Mouse (Mus musculus) liver, embryonic 14.5 days (tissue): Measurements from ENCODE around the gene Apom. TPM values are rescaled to one million over a fixed set of nuclear protein-coding genes. Genes with fewer than 3 reads are reported as not detected.

Experiments
- ATAC-seq: fragments of 200-750 bp; cut with Nextera tagmentation; 2 replicates; pipeline ENCODE4 v1.8.0; 2017; ENCODE audit warnings: moderate number of reproducible peaks, mild to moderate bottlenecking, moderate library complexity; ENCODE audit not compliant: insufficient read depth
- DNase-seq, 3 experiments: peaks; one replicate each; pipeline ENCODE4 v3.0.0-alpha.2; 2012 to 2013; ENCODE audit warnings: low read depth in 3 of 3, low spot score in 3 of 3
- H3K27ac ChIP-seq: fragments of 300-500 bp; sonication (generic); 2 replicates; pipeline ENCODE4 v1.5.1; 2014; ENCODE audit warnings: moderate library complexity, mild to moderate bottlenecking, control low read depth, inconsistent platforms
- H3K27me3 ChIP-seq: fragments of 300-500 bp; sonication (generic); 2 replicates; pipeline ENCODE4 v1.6.1; 2014; ENCODE audit warnings: mild to moderate bottlenecking, low read length, moderate library complexity; ENCODE audit not compliant: control insufficient read depth, insufficient read depth
- H3K36me3 ChIP-seq: fragments of 300-500 bp; sonication (generic); replicated peaks from 2 replicates; pipeline ENCODE4 v1.6.1; 2014; ENCODE audit warnings: low read depth; ENCODE audit not compliant: control insufficient read depth, insufficient read depth
- H3K4me1 ChIP-seq, 2 experiments: fragments of 200-500 bp in 1 of 2; fragments of 300-500 bp in 1 of 2; sonication (generic) in 1 of 2; replicated peaks; 2 replicates each; pipeline ENCODE4 v1.6.1; 2012 to 2014; ENCODE audit warnings: antibody characterized with exemption in 1 of 2, inconsistent platforms in 1 of 2, low read length in 1 of 2; ENCODE audit not compliant: control insufficient read depth in 2 of 2, insufficient read depth in 2 of 2
- H3K4me2 ChIP-seq: fragments of 300-500 bp; sonication (generic); 2 replicates; pipeline ENCODE4 v1.6.1; 2014; ENCODE audit warnings: low read depth, mild to moderate bottlenecking, control low read depth, moderate library complexity
- H3K4me3 ChIP-seq, 2 experiments: fragments of 200-500 bp in 1 of 2; fragments of 300-500 bp in 1 of 2; sonication (generic) in 1 of 2; 2 replicates each; pipeline ENCODE4 v1.5.1; 2012 to 2014; ENCODE audit warnings: low read depth in 2 of 2, low read length in 2 of 2, mild to moderate bottlenecking in 2 of 2, control low read depth in 1 of 2, inconsistent platforms in 1 of 2, moderate library complexity in 1 of 2; ENCODE audit not compliant: insufficient read depth in 1 of 2
- H3K9ac ChIP-seq: fragments of 300-500 bp; sonication (generic); replicated peaks from 2 replicates; pipeline ENCODE4 v1.6.1; 2014; ENCODE audit warnings: mild to moderate bottlenecking, control low read depth, moderate library complexity
- H3K9me3 ChIP-seq: fragments of 300-500 bp; sonication (generic); 2 replicates; pipeline ENCODE4 v1.6.1; 2016; ENCODE audit warnings: low read length, mixed read lengths; ENCODE audit not compliant: control insufficient read depth
- CTCF ChIP-seq: IDR thresholded peaks from 2 replicates; pipeline ENCODE4 v1.5.1; 2016; ENCODE audit warnings: antibody characterized with exemption, low read depth, control low read depth
- EP300 ChIP-seq: IDR thresholded peaks from 2 replicates; pipeline ENCODE4 v1.6.1; 2016; ENCODE audit warnings: antibody characterized with exemption, low read depth
- WGBS: fragments of 180-500 bp; shearing (Covaris S2); extraction: QIAGEN DNeasy Blood & Tissue Kit; methylation state at CpG from one replicate; pipeline ENCODE4 v1.1.7; 2014; ENCODE audit not compliant: insufficient replicate concordance; 5-methylcytosine and 5-hydroxymethylcytosine counted together
- polyA plus RNA-seq, 2 experiments: library from polyadenylated mRNA; depleted of rRNA in 1 of 2; stranded (reverse) in 1 of 2; unstranded in 1 of 2; fragments of >200 nt; fragmentation: Nextera tagmentation in 1 of 2; extraction: Ambion mirVana in 1 of 2; gene quantifications; 2 replicates each; pipeline versions ENCODE4 v1.2.1 to v1.2.3; 2012 to 2014

Apom gene
- polyA plus RNA-seq, 2 experiments = 317 to 750 TPM

DNA sequence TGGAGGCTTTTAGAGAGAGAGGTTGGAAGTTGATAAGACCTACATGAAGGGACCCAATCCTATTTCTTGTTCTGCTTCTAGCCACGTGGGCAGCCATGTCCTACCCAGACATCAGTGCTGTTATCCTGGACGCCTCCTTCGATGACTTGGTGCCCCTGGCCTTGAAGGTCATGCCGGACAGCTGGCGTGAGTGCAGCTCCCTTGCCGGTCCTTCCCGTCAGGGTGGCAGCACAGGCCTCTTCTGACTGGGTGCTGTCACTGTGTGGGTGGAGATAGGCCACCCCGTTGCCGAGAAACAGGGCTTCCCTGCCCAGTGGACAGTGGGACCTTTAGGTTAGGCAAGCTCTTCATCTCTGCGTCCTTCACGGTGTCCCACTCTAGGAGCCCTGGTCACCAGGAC is 30.7 kb downstream of the Apom start:
- DNase-seq = no peak
- no peak overlapping the region for H3K9ac ChIP-seq
- WGBS = 83% methylated on average over 11 of the region's 11 CpGs
- no peaks in the 10 kb centered on the region for H3K9me3 ChIP-seq
- no peak overlapping the region for H3K4me3 ChIP-seq
- no peaks in the 10 kb centered on the region for H3K27me3 ChIP-seq
- H3K4me1 ChIP-seq = peaks cover 24 to 33% of the 10 kb centered on the region in 2 experiments
- H3K4me2 ChIP-seq = no peak overlapping the region
- no peak for ATAC-seq
- TF ChIP-seq CTCF (no peak), EP300 (no peak)
- no peak overlapping the region for H3K27ac ChIP-seq
- H3K36me3 ChIP-seq = peaks cover 34% of the 10 kb centered on the region

DNA sequence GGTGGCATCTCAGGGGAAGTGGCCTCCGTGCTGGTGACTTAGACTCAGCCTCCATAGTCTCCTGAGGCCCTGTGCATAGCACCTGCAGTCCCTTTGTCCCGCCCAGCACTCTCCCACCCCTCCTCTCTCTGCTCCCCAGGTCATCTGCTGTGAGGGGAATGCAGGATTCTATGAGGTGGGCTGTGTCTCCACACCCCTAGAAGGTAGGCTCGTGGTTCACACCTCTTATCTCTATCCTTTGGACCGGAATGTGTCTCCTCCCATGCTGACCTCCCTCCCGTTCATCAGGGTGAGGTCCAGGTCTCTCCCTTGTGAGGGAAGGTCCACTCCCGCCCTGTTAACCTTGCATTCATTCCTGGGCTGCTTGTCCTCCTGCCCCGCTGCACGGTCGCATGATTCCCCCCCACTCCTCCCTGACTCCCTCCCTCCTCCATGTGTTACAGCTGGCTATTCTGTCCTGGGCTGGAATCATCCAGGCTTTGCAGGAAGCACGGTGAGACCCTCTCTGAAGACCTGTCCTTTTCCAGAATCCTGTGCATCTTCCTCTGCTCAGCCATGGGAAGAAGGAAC is 31.6 kb downstream of the Apom start:
- Histone ChIP-seq H3K4me2 (no peak overlapping the region), H3K4me3 (no peak overlapping the region), H3K9me3 (no peaks in the 10 kb centered on the region), H3K4me1 (peaks cover 16 to 24% of the 10 kb centered on the region in 2 experiments), H3K27me3 (no peaks in the 10 kb centered on the region), H3K27ac (no peak overlapping the region), H3K36me3 (peaks cover 38% of the 10 kb centered on the region), H3K9ac (no peak overlapping the region)
- no peak for ATAC-seq
- 70% methylated on average over 10 of the region's 10 CpGs for WGBS
- TF ChIP-seq CTCF = no peak
- no peak for TF ChIP-seq EP300
- DNase-seq = no peak

GRCm38 (mm10) chr17:35097164-35097655 is 34.6 kb downstream of the Apom start:
- DNase-seq = no peak
- no peaks in the 10 kb centered on the region for H3K27me3 ChIP-seq
- no peaks in the 10 kb centered on the region for H3K4me1 ChIP-seq
- no peak overlapping the region for H3K9ac ChIP-seq
- no peak for ATAC-seq
- 83% methylated on average over 12 of the region's 12 CpGs for WGBS
- no peak for TF ChIP-seq CTCF
- no peak for TF ChIP-seq EP300
- no peak overlapping the region for H3K4me3 ChIP-seq
- peaks cover 45% of the 10 kb centered on the region for H3K36me3 ChIP-seq
- H3K9me3 ChIP-seq = no peaks in the 10 kb centered on the region
- H3K27ac ChIP-seq = no peak overlapping the region
- no peak overlapping the region for H3K4me2 ChIP-seq

DNA sequence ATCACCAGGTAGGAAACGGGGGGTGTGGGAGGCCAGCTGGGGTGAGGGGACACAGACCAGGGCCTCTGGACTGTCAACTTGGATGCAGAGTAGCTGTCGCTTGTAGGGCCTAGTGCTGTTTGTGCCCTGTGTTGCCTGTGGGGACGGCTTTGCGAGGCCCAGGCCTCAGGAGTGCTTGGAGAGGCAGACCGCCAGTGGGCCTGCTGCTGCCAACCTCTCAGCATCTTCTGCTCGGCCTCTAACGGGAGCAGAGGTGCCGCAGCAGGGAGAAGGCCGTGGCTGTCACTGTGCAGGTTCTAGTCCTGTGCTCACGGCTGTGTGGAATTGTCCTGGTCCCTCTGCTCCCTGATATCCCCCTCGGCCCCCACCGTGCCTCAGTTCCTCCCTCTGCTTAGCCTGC is 35.3 kb downstream of the Apom start:
- H3K4me3 ChIP-seq = no peak overlapping the region
- DNase-seq (no peak), ATAC-seq (no peak)
- H3K27me3 ChIP-seq = no peaks in the 10 kb centered on the region
- no peak overlapping the region for H3K9ac ChIP-seq
- WGBS = 84% methylated on average over 12 of the region's 12 CpGs
- H3K27ac ChIP-seq = no peak overlapping the region
- no peaks in the 10 kb centered on the region for H3K4me1 ChIP-seq
- TF ChIP-seq CTCF = no peak
- no peak for TF ChIP-seq EP300
- H3K4me2 ChIP-seq = no peak overlapping the region
- peaks cover 44% of the 10 kb centered on the region for H3K36me3 ChIP-seq
- H3K9me3 ChIP-seq = no peaks in the 10 kb centered on the region

DNA sequence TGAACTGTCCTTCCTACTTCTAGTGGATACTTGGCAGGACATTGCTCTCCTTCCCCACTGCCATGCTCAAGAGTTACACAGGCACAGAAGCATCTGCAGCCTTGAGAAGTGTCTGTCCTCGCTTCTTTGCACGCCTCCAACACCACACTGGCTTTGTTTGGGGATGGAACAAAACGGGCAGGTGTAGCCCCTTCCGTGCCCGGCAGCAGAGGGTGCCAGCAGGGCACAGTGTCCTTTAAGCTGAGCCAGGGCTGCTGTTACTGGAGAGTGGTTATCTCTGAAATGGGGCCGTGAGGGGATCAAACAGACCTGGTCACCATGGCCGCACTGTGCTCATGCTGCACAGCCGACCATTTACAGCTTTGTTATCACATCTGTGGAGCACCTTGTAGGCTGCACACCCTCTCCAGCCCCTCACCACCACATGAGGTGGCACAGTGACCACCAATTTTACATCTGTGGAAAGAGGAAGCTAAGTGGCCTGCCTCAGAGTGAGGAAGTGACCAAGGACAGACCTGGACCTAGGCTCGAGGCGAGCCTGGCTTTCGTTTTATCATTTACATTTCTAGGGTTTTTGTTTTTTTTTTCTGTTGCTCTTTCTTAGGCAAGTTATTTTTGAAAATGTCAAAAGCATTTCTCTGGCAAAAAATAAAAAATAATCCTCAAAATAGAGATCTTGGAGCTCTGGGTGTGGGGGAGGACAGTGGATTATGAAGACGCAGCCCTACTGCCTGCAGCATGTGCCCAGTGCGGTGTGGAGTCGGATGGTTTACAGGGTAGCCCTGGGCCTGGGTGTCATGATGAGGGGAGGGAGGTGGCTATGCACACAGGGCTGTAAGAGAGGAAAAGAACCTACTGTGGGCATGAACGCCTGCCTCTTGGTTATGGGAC is 37.1 kb downstream of the Apom start:
- H3K4me2 ChIP-seq = no peak overlapping the region
- DNase-seq (no peak), ATAC-seq (no peak)
- no peaks in the 10 kb centered on the region for H3K9me3 ChIP-seq
- H3K4me3 ChIP-seq = no peak overlapping the region
- H3K36me3 ChIP-seq = peaks cover 38% of the 10 kb centered on the region
- H3K9ac ChIP-seq = no peak overlapping the region
- no peaks in the 10 kb centered on the region for H3K27me3 ChIP-seq
- no peak overlapping the region for H3K27ac ChIP-seq
- TF ChIP-seq EP300 (no peak), CTCF (no peak)
- WGBS = 76% methylated on average over 15 of the region's 15 CpGs
- peaks cover 10% of the 10 kb centered on the region in 2 experiments for H3K4me1 ChIP-seq
